Mouse (Mus musculus): ENCODE measurements around the gene Slc22a1.

DNA sequence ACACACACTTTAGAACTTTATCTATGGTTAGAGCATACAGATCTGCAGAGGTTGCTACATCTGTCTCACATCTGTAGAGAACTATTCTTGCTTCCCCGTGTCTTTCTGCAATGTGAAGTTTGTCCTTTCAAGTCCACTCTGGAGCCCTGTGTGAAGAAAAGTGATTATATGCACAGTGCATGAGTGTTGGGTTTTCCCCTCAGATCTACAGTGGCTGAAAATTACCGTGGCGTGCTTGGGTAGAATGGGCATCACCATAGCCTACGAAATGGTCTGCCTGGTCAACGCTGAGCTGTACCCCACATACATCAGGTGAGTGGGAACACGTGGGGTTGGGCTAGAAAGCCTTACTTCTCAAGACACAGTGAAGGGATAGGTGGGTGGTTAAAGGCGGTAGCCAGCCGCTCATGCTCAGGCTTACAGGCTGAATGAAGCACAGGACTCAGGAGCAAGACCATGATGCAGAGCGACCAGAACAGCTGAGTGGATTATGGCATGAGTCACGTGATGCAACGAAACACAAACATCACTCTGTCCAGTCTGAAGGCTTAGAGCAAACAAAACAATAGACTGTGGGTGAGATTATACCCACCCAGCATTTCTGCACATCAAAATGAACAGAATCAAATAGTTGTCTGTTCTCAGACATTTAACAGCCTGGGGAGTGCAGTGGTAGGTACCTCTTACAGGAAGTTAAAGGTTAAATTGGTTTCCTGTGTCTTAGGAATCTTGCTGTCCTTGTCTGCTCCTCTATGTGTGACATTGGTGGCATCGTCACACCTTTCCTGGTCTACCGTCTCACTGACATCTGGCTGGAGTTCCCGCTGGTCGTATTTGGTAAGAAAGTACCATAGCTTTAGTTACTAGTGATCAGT lies 60.9 kb downstream of the Slc22a1 start:
- TF ChIP-seq CTCF (IDR thresholded peaks at IDR 0.05) (no peak), EP300 (IDR thresholded peaks at IDR 0.05; ENCODE audit: insufficient read depth, low read depth, low read length) (no peak)
